Mouse (Mus musculus) brain, adult 2 months (tissue): ENCODE data around the gene Tmem208.

ENCODE experiments used
- DNase-seq: peaks from one replicate; pipeline ENCODE4 v3.0.0; 2011; ENCODE audit warnings: low read depth, low spot score

The Tmem208 gene

GRCm38 (mm10) chr8:105298351-105299252, 27.6 kb upstream of the Tmem208 start:
- DNase-seq: no peak

- DNase-seq: no peak
These were observed 26.2 kb upstream of the Tmem208 start for GRCm38 (mm10) chr8:105299962-105300361.

GRCm38 (mm10) chr8:105303396-105303795, 22.8 kb upstream of the Tmem208 start:
- DNase-seq: peak; percentile 61

- peak; percentile 22 for DNase-seq
These were observed 22.3 kb upstream of the Tmem208 start for GRCm38 (mm10) chr8:105303874-105304273.

- peak; percentile 58 for DNase-seq
These were observed 21.6 kb upstream of the Tmem208 start for GRCm38 (mm10) chr8:105304325-105305210.

- peak; percentile 76 for DNase-seq
These were observed 20.7 kb upstream of the Tmem208 start, which contains the start of gene Elmo3 for GRCm38 (mm10) chr8:105305211-105306145. Elmo3 (plus strand) TSS chr8:105305601.

- peak; percentile 64 for DNase-seq
These were observed 19.9 kb upstream of the Tmem208 start for GRCm38 (mm10) chr8:105306146-105306691.

- no peak for DNase-seq
These were observed 18.5 kb upstream of the Tmem208 start for GRCm38 (mm10) chr8:105307670-105308069.

- no peak for DNase-seq
These were observed 17.7 kb upstream of the Tmem208 start for GRCm38 (mm10) chr8:105308428-105308827.

- peak; percentile 97 for DNase-seq
These were observed 16.9 kb upstream of the Tmem208 start for GRCm38 (mm10) chr8:105309142-105309847.

- DNase-seq: no peak
These were observed 16.0 kb upstream of the Tmem208 start for GRCm38 (mm10) chr8:105310118-105310517.

- DNase-seq: no peak
These were observed 14.4 kb upstream of the Tmem208 start for GRCm38 (mm10) chr8:105311718-105312117.

GRCm38 (mm10) chr8:105312891-105313481, 13.2 kb upstream of the Tmem208 start:
- no peak for DNase-seq

GRCm38 (mm10) chr8:105313622-105314402, 12.3 kb upstream of the Tmem208 start:
- no peak for DNase-seq

- no peak for DNase-seq
These were observed 10.9 kb upstream of the Tmem208 start for GRCm38 (mm10) chr8:105315073-105315769.

GRCm38 (mm10) chr8:105317941-105318340, 8.2 kb upstream of the Tmem208 start:
- no peak for DNase-seq

- peak; percentile 51 for DNase-seq
These were observed 7.4 kb upstream of the Tmem208 start for GRCm38 (mm10) chr8:105318662-105319190.

- DNase-seq: no peak
These were observed 3.0 kb upstream of the Tmem208 start for GRCm38 (mm10) chr8:105323183-105323582.
